Mouse (Mus musculus): ENCODE data around the gene Rab38.

- no peak for TF ChIP-seq EP300 (optimal IDR thresholded peaks at IDR 0.05)
- no peak for TF ChIP-seq CTCF (IDR thresholded peaks at IDR 0.05; ENCODE audit: low read depth)
Observed at GRCm38 (mm10) chr7:88443435-88443834, 13.4 kb downstream of the Rab38 start.

Measured in stomach, postnatal 0 days (tissue).